Mouse (Mus musculus) heart, embryonic 11.5 days (tissue): ENCODE results near the gene Clasp1. TPM values are rescaled to one million over a fixed set of nuclear protein-coding genes. Genes with fewer than 3 reads are reported as not detected.

Source experiments
- ATAC-seq: fragments of 200-750 bp; cut with Nextera tagmentation; replicated peaks from 2 replicates; pipeline ENCODE4 v1.8.0; 2017; ENCODE audit warnings: moderate library complexity; ENCODE audit not compliant: insufficient number of reproducible peaks, low FRiP score, low TSS enrichment
- H3K27ac ChIP-seq: fragments of 300-500 bp; sonication (generic); 2 replicates; pipeline ENCODE4 v1.5.1; 2014; ENCODE audit warnings: mild to moderate bottlenecking, low read depth, low read length
- H3K27me3 ChIP-seq: fragments of 300-500 bp; sonication (generic); 2 replicates; pipeline ENCODE4 v1.6.1; 2014; ENCODE audit warnings: mild to moderate bottlenecking, low read length, mixed read lengths; ENCODE audit not compliant: control insufficient read depth, insufficient read depth
- H3K36me3 ChIP-seq: fragments of 300-500 bp; sonication (generic); 2 replicates; pipeline ENCODE4 v1.6.1; 2014; ENCODE audit warnings: mild to moderate bottlenecking, low read length, moderate library complexity, mixed read lengths; ENCODE audit not compliant: control insufficient read depth, insufficient read depth
- H3K4me1 ChIP-seq: fragments of 300-500 bp; sonication (generic); 2 replicates; pipeline ENCODE4 v1.6.1; 2014; ENCODE audit warnings: low read length; ENCODE audit not compliant: control insufficient read depth, insufficient read depth
- H3K4me2 ChIP-seq: fragments of 300-500 bp; sonication (generic); 2 replicates; pipeline ENCODE4 v1.6.1; 2014; ENCODE audit warnings: mild to moderate bottlenecking, moderate library complexity
- H3K4me3 ChIP-seq: fragments of 300-500 bp; sonication (generic); 2 replicates; pipeline ENCODE4 v1.5.1; 2014; ENCODE audit warnings: low read depth, low read length
- H3K9ac ChIP-seq: fragments of 300-500 bp; sonication (generic); 2 replicates; pipeline ENCODE4 v1.6.1; 2014; ENCODE audit warnings: mild to moderate bottlenecking, low read depth, low read length, moderate library complexity
- H3K9me3 ChIP-seq: fragments of 300-500 bp; sonication (generic); replicated peaks from 2 replicates; pipeline ENCODE4 v1.6.1; 2016; ENCODE audit warnings: low read length; ENCODE audit not compliant: control insufficient read depth
- WGBS: fragments of 180-500 bp; shearing (Covaris S2); extraction: QIAGEN DNeasy Blood & Tissue Kit; methylation state at CpG from one replicate; pipeline ENCODE4 v1.1.7; 2014; ENCODE audit not compliant: insufficient replicate concordance; 5-methylcytosine and 5-hydroxymethylcytosine counted together
- polyA plus RNA-seq: library from polyadenylated mRNA; unstranded; fragments of >200 nt; fragmentation: Nextera tagmentation; extraction: Ambion mirVana; gene quantifications from 2 replicates; pipeline ENCODE4 v1.2.1, GENCODE M21; 2014

Clasp1 gene
- polyA plus RNA-seq, 1 experiment from 2014 or later, result 87.3 TPM

DNA sequence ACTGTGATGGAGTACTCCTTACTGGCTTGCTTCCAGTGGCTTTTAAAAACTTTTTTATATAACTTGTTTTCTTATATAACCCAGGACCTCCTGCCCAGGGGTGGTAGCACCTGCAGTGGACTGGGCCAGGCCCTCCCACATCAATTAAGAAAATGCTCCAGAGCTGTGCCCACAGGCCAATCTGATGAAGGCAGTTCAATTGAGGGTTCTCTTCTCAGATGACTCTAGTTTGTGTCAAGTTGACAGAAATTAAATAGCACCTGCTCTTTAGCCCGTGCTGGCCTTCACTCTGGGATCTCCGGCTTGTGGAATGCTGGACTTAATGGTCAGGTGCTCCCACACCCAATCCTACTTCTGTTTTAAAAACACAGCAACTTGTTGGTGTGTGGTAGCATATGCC lies 112.8 kb downstream of the Clasp1 start:
- Histone ChIP-seq H3K9ac (no peak overlapping the region), H3K4me3 (no peak overlapping the region), H3K4me1 (no peaks in the 10 kb centered on the region), H3K27ac (no peak overlapping the region), H3K4me2 (no peak overlapping the region), H3K36me3 (peaks cover 47% of the 10 kb centered on the region), H3K9me3 (no peaks in the 10 kb centered on the region), H3K27me3 (no peaks in the 10 kb centered on the region)
- ATAC-seq, result no peak
- WGBS, result 93% methylated on average over 2 of the region's 2 CpGs

DNA sequence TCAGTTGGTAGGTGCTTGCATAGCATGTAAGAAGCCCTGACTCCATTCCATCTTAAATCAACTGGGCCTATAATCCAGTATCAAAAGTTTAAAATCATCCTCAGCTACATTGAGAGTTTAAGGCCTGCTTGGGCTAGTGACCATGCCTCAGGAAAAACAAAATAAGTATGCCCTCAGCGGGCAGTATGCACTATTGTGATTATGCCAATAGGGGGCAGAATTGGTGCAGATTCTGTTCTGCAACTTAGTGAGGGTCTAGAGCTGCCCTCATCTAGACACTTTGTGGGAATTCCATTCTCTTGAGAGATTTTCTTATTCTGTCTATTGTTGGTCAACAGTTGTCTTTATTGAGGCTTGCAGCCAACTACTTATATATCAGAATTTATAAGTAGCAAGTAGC lies 116.9 kb downstream of the Clasp1 start:
- WGBS, result 81% methylated on average over 1 of the region's 1 CpGs
- Histone ChIP-seq H3K9me3 (no peaks in the 10 kb centered on the region), H3K27ac (no peak overlapping the region), H3K9ac (no peak overlapping the region), H3K4me3 (no peak overlapping the region), H3K4me1 (no peaks in the 10 kb centered on the region), H3K27me3 (no peaks in the 10 kb centered on the region), H3K4me2 (no peak overlapping the region), H3K36me3 (peaks cover 53% of the 10 kb centered on the region)
- ATAC-seq, result no peak

DNA sequence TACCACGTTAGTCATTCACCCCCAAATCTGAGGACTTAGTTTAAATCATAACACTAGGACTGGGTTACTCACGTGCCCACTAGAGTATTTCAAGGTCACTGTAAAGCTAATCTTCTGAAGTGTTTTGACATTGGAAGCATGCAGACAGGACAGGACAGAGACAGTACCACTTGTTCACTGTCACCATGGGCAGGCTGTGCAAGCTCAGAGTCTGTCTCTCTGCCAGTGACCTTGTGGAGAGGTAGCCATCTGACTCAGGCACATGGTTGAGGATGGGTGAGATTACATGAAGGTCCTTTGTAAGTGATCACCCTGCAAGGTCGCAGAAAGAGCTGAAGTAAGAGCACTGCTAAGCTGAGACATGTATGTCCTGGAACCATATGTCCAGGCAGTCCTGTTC lies 122.1 kb downstream of the Clasp1 start:
- Histone ChIP-seq H3K4me2 (no peak overlapping the region), H3K27ac (peak overlapping the region; percentile 65; the same call in 1 of the 2 replicates), H3K4me3 (no peak overlapping the region), H3K9me3 (no peaks in the 10 kb centered on the region), H3K4me1 (no peaks in the 10 kb centered on the region), H3K9ac (no peak overlapping the region), H3K36me3 (peaks cover 49% of the 10 kb centered on the region), H3K27me3 (no peaks in the 10 kb centered on the region)
- WGBS, result 61% methylated on average over 3 of the region's 3 CpGs
- ATAC-seq, result peak; percentile 56

DNA sequence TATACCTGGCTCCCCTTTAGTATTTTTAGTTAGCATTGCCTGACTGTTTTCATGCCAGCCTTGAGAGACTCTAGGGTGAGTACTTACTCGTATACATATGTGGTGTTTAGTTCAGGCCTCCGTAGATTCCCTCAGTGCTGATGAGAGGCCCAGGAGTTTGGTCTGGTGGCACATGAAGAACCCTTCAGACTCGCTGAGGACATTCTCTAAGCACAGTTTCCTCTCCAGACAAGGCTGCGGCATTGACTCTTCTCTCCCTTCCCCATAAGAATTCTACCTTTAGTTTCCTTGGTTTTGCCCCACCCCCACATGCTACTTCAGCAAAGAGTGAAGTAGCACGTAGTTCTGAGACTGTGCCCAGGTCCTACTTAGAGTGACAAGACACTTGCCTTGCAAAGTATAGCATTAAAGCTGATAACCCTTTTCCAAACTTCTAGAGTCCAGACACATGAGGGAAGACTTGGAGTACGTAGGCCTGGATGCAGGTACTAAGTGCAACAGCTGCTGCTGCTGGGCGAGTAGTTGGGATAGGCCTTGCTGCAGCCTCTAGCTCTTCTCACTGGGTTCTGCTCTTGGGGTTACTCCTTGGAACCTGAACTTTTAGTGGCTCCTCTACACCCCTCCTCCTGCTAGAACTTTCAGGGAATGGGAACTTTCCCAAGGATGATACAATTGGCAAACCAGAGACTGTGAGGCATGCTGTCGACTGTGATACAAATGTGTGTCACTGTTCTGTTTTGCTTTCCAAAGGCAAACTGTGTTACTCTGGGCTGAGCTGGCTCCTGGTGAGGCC lies 123.1 kb downstream of the Clasp1 start:
- no peaks in the 10 kb centered on the region for H3K9me3 ChIP-seq
- no peak overlapping the region for H3K9ac ChIP-seq
- H3K4me2 ChIP-seq, result no peak overlapping the region
- H3K36me3 ChIP-seq, result peaks cover 49% of the 10 kb centered on the region
- no peaks in the 10 kb centered on the region for H3K27me3 ChIP-seq
- ATAC-seq, result no peak
- 0 out of 2 replicates have a peak overlapping the region, but pooled peaks have one; percentile 65 for H3K27ac ChIP-seq
- no peak overlapping the region for H3K4me3 ChIP-seq
- 87% methylated on average over 8 of the region's 8 CpGs for WGBS
- no peaks in the 10 kb centered on the region for H3K4me1 ChIP-seq

DNA sequence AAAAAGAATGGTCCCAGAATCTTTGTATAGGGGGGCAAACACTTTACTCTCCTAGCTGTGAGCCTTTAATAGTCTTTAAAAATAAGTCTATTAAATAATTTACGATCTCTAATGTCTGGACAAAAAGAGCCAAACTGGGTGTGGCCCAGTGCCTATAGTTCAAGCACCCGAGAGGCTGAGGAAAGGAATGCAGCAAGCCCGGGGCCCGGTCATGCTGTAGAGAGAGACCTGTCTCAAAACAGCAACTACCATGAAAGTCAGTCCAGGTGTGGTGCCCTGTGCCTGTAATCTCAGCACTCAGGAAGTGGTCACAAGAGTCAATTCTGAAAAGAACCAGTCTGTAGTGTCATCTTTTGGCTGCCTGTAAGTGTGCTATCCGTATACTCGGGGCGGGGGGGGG lies 127.4 kb downstream of the Clasp1 start:
- Histone ChIP-seq H3K4me3 (no peak overlapping the region), H3K9me3 (no peaks in the 10 kb centered on the region), H3K4me1 (no peaks in the 10 kb centered on the region), H3K36me3 (peaks cover 28% of the 10 kb centered on the region), H3K27me3 (no peaks in the 10 kb centered on the region), H3K4me2 (no peak overlapping the region), H3K9ac (no peak overlapping the region), H3K27ac (no peak overlapping the region)
- ATAC-seq, result no peak
- WGBS, result 75% methylated on average over 7 of the region's 7 CpGs

DNA sequence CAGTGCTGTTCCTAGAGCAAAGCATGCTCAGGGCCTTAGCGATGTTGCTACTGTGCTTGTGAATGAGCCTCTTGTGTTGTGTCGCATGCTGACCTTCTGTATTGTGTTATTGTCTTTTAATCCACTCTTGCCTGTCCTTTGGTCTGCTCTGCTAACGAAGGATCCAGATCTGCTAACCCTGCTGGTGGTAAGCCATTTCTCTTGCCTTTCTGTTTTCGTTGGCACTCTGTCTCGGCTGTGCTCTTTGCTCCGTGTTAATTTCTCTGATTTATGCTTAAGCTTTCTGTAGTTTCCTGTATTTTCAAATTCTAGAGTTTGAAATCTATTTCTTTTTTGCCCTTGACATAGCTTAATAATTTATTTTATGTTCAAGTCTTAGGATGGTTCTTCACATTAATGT lies 134.3 kb downstream of the Clasp1 start:
- peaks cover 37% of the 10 kb centered on the region for H3K36me3 ChIP-seq
- H3K4me1 ChIP-seq, result no peaks in the 10 kb centered on the region
- WGBS, result 89% methylated on average over 6 of the region's 6 CpGs
- no peaks in the 10 kb centered on the region for H3K27me3 ChIP-seq
- ATAC-seq, result no peak
- H3K4me3 ChIP-seq, result no peak overlapping the region
- H3K4me2 ChIP-seq, result no peak overlapping the region
- H3K9ac ChIP-seq, result no peak overlapping the region
- no peak overlapping the region for H3K27ac ChIP-seq
- no peaks in the 10 kb centered on the region for H3K9me3 ChIP-seq

DNA sequence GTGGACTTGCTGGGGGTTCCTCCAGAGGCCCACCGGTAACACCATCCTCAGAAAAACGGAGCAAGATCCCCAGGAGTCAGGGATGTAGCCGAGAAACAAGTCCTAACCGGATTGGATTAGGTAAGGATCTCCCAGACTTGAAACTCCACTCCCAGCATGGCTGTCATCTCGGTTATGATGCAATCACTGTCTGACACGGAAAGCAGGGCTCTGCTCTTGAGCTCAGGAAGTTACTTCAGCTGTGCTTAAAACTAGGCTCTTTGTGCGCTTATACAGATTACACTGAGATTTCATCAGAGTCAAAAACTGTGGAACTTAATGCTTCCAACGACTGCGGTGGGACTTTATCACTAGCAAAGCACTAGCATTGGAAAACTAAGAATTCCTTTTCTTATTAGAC lies 136.5 kb downstream of the Clasp1 start:
- Histone ChIP-seq H3K4me3 (no peak overlapping the region), H3K4me2 (no peak overlapping the region), H3K27me3 (no peaks in the 10 kb centered on the region), H3K4me1 (no peaks in the 10 kb centered on the region), H3K27ac (no peak overlapping the region), H3K9ac (no peak overlapping the region), H3K9me3 (no peaks in the 10 kb centered on the region), H3K36me3 (peaks cover 42% of the 10 kb centered on the region)
- no peak for ATAC-seq
- WGBS, result 81% methylated on average over 9 of the region's 9 CpGs

DNA sequence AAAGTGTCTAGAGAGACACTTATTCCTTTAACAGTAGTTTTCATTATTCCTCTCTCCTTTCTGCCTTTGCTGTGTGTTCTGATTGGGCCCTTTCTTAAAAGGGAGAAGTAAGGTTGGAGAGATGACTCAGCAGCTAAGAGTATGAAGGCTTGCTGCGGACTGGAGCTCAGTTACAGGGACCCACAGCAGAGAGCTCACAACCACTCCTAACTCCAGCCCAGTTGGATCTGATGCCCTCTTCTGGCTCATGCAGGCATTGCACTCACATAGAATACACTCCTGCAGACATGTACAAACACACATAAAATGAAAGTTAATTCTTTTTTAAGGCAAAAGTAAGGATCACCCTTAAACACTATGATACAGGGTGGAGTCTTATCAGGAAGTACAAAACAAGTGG lies 140.4 kb downstream of the Clasp1 start:
- peaks cover 38% of the 10 kb centered on the region for H3K36me3 ChIP-seq
- no peak overlapping the region for H3K9ac ChIP-seq

DNA sequence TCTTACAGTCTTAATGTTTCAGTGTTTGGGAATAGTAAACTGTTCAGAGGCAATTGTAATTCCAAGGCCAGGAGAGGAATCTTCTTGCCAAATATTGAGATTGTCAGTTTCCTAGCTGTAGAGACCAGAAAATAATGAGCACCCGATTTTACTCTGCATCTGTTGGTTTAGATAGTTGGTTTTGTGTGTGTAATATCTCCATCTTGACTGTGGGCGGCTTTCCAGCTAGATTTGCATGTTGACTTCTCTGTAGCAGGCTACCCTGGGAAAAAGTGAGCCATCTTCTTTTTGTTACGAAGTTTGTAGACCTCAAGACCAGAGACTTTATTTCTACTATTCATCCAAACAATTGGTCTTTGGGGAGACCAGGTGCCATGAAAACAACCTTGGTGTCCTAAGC lies 142.4 kb downstream of the Clasp1 start:
- no peak overlapping the region for H3K27ac ChIP-seq
- H3K9me3 ChIP-seq, result no peaks in the 10 kb centered on the region
- no peaks in the 10 kb centered on the region for H3K4me1 ChIP-seq
- WGBS, result 86% methylated on average over 3 of the region's 3 CpGs
- no peaks in the 10 kb centered on the region for H3K27me3 ChIP-seq
- ATAC-seq, result no peak
- H3K9ac ChIP-seq, result no peak overlapping the region
- no peak overlapping the region for H3K4me3 ChIP-seq
- H3K36me3 ChIP-seq, result peaks cover 40% of the 10 kb centered on the region
- H3K4me2 ChIP-seq, result no peak overlapping the region

More for the DNA sequence above, 140.4 kb downstream of the Clasp1 start:
- WGBS, result 100% methylated on average over 1 of the region's 1 CpGs
- Histone ChIP-seq H3K27me3 (no peaks in the 10 kb centered on the region), H3K27ac (no peak overlapping the region), H3K9me3 (no peaks in the 10 kb centered on the region), H3K4me1 (no peaks in the 10 kb centered on the region), H3K4me2 (no peak overlapping the region), H3K4me3 (no peak overlapping the region)
- no peak for ATAC-seq
